Mouse (Mus musculus) liver, embryonic 14.5 days (tissue): Measurements from ENCODE around the gene Mtx3. TPM values are rescaled to one million over a fixed set of nuclear protein-coding genes. Genes with fewer than 3 reads are reported as not detected.

Experiments
- ATAC-seq: fragments of 200-750 bp; cut with Nextera tagmentation; 2 replicates; pipeline ENCODE4 v1.8.0; 2017; ENCODE audit warnings: moderate number of reproducible peaks, mild to moderate bottlenecking, moderate library complexity; ENCODE audit not compliant: insufficient read depth
- DNase-seq, 3 experiments: peaks; one replicate each; pipeline ENCODE4 v3.0.0-alpha.2; 2012 to 2013; ENCODE audit warnings: low read depth in 3 of 3, low spot score in 3 of 3
- H3K27ac ChIP-seq: fragments of 300-500 bp; sonication (generic); 2 replicates; pipeline ENCODE4 v1.5.1; 2014; ENCODE audit warnings: moderate library complexity, mild to moderate bottlenecking, control low read depth, inconsistent platforms
- H3K27me3 ChIP-seq: fragments of 300-500 bp; sonication (generic); 2 replicates; pipeline ENCODE4 v1.6.1; 2014; ENCODE audit warnings: mild to moderate bottlenecking, low read length, moderate library complexity; ENCODE audit not compliant: control insufficient read depth, insufficient read depth
- H3K36me3 ChIP-seq: fragments of 300-500 bp; sonication (generic); replicated peaks from 2 replicates; pipeline ENCODE4 v1.6.1; 2014; ENCODE audit warnings: low read depth; ENCODE audit not compliant: control insufficient read depth, insufficient read depth
- H3K4me1 ChIP-seq, 2 experiments: fragments of 200-500 bp in 1 of 2; fragments of 300-500 bp in 1 of 2; sonication (generic) in 1 of 2; replicated peaks; 2 replicates each; pipeline ENCODE4 v1.6.1; 2012 to 2014; ENCODE audit warnings: antibody characterized with exemption in 1 of 2, inconsistent platforms in 1 of 2, low read length in 1 of 2; ENCODE audit not compliant: control insufficient read depth in 2 of 2, insufficient read depth in 2 of 2
- H3K4me2 ChIP-seq: fragments of 300-500 bp; sonication (generic); 2 replicates; pipeline ENCODE4 v1.6.1; 2014; ENCODE audit warnings: low read depth, mild to moderate bottlenecking, control low read depth, moderate library complexity
- H3K4me3 ChIP-seq, 2 experiments: fragments of 200-500 bp in 1 of 2; fragments of 300-500 bp in 1 of 2; sonication (generic) in 1 of 2; 2 replicates each; pipeline ENCODE4 v1.5.1; 2012 to 2014; ENCODE audit warnings: low read depth in 2 of 2, low read length in 2 of 2, mild to moderate bottlenecking in 2 of 2, control low read depth in 1 of 2, inconsistent platforms in 1 of 2, moderate library complexity in 1 of 2; ENCODE audit not compliant: insufficient read depth in 1 of 2
- H3K9ac ChIP-seq: fragments of 300-500 bp; sonication (generic); replicated peaks from 2 replicates; pipeline ENCODE4 v1.6.1; 2014; ENCODE audit warnings: mild to moderate bottlenecking, control low read depth, moderate library complexity
- H3K9me3 ChIP-seq: fragments of 300-500 bp; sonication (generic); 2 replicates; pipeline ENCODE4 v1.6.1; 2016; ENCODE audit warnings: low read length, mixed read lengths; ENCODE audit not compliant: control insufficient read depth
- CTCF ChIP-seq: IDR thresholded peaks from 2 replicates; pipeline ENCODE4 v1.5.1; 2016; ENCODE audit warnings: antibody characterized with exemption, low read depth, control low read depth
- EP300 ChIP-seq: IDR thresholded peaks from 2 replicates; pipeline ENCODE4 v1.6.1; 2016; ENCODE audit warnings: antibody characterized with exemption, low read depth
- WGBS: fragments of 180-500 bp; shearing (Covaris S2); extraction: QIAGEN DNeasy Blood & Tissue Kit; methylation state at CpG from one replicate; pipeline ENCODE4 v1.1.7; 2014; ENCODE audit not compliant: insufficient replicate concordance; 5-methylcytosine and 5-hydroxymethylcytosine counted together
- polyA plus RNA-seq, 2 experiments: library from polyadenylated mRNA; depleted of rRNA in 1 of 2; stranded (reverse) in 1 of 2; unstranded in 1 of 2; fragments of >200 nt; fragmentation: Nextera tagmentation in 1 of 2; extraction: Ambion mirVana in 1 of 2; gene quantifications; 2 replicates each; pipeline versions ENCODE4 v1.2.1 to v1.2.3; 2012 to 2014

Gene Mtx3
- polyA plus RNA-seq, 2 experiments = 0.76 to 3.4 TPM

DNA sequence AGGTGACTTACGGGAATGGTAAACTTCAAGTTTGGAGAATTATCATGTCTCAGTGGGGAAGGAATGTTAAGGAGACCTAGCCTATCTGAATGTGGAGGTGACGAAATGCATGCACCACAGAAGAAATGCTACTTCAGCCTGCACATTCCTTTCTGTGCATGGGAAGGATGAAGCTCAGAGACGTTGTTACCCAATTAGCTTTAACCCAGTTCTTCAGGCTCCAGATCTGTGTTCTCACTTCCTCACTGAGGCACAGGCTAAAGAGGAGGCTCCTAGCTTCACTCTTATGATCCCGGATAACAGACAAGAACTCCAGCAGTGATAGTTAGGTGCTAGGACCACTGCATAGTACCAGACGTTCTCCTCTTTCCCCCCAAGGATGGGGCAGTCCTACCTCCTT, 28.2 kb upstream of the Mtx3 start:
- ATAC-seq (no peak), DNase-seq (no peak)
- no peak overlapping the region for H3K27ac ChIP-seq
- WGBS = 47% methylated on average over 5 of the region's 5 CpGs
- H3K27me3 ChIP-seq = no peaks in the 10 kb centered on the region
- no peaks in the 10 kb centered on the region for H3K4me1 ChIP-seq
- no peak overlapping the region for H3K4me3 ChIP-seq
- H3K9ac ChIP-seq = no peak overlapping the region
- TF ChIP-seq EP300 = no peak
- TF ChIP-seq CTCF = no peak
- no peak overlapping the region for H3K4me2 ChIP-seq
- H3K9me3 ChIP-seq = no peaks in the 10 kb centered on the region
- no peaks in the 10 kb centered on the region for H3K36me3 ChIP-seq

DNA sequence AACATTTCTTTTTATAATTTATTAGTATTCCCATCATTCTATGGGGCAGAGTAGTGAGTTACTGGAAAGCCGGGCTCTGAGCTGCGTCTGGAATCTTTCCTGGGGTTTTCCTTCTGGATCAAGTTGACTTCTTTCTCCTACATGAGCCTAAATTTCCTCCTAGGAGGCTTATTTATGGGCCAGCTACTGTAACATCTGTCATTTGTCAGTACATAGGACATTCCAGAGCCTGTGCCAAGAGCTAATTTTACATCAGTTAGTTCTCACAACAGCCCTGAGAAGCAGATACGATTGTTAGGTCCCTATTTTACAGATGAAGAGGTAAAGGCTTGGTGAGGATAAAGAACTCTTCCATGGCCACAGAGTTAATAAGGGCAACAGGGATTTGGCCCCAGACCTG, 27.2 kb upstream of the Mtx3 start:
- H3K9me3 ChIP-seq = no peaks in the 10 kb centered on the region
- ATAC-seq = no peak
- no peaks in the 10 kb centered on the region for H3K27me3 ChIP-seq
- no peak overlapping the region for H3K27ac ChIP-seq
- 66% methylated on average over 3 of the region's 3 CpGs for WGBS
- DNase-seq = no peak
- TF ChIP-seq CTCF = no peak
- TF ChIP-seq EP300 = no peak
- H3K4me2 ChIP-seq = no peak overlapping the region
- H3K4me1 ChIP-seq = no peaks in the 10 kb centered on the region
- H3K9ac ChIP-seq = no peak overlapping the region
- no peak overlapping the region for H3K4me3 ChIP-seq
- no peaks in the 10 kb centered on the region for H3K36me3 ChIP-seq

DNA sequence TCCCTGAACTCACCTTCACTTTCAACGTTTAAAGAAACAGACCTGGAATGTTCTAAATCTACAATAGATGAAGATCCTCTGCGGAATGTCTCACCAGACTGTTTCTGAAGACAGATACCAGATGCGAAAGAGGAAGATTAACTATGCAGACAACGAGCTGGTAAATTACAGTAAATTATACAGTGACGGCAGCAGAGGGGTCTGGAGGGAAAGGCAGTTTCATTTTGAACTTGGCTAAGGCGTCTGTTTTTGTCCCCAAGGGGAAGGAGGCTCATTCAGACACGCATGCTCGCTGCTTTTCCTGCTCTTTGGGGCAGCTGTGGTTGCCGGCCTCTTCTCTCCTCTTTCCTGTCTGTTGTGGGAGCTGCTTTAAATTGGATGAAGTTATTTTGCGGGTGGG, 15.7 kb upstream of the Mtx3 start:
- DNase-seq = no peak
- TF ChIP-seq CTCF = no peak
- no peak for TF ChIP-seq EP300
- ATAC-seq = no peak
- H3K4me1 ChIP-seq = no peaks in the 10 kb centered on the region
- H3K4me2 ChIP-seq = no peak overlapping the region
- no peaks in the 10 kb centered on the region for H3K27me3 ChIP-seq
- no peak overlapping the region for H3K9ac ChIP-seq
- H3K27ac ChIP-seq = no peak overlapping the region
- H3K4me3 ChIP-seq = no peak overlapping the region
- no peaks in the 10 kb centered on the region for H3K9me3 ChIP-seq
- 25% methylated on average over 10 of the region's 10 CpGs for WGBS
- H3K36me3 ChIP-seq = no peaks in the 10 kb centered on the region

DNA sequence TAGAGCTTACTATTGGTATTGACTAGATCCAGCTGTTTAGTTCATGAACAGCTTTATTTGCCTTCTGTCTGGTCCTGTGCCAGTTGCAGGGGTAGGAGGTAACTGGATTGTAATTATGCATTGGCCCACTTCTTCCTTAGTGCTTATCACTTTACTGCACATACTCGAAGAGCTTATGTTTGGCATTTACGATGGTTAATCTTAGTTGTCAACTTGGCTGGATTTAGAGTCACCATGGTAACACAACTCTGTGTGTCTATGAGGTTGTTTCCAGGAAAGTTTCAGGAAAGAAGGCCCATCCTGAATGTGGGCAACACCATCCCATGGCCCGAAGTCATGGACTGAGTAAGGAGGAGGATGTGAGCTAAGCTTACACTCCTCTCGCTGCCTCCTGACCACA, 11.4 kb upstream of the Mtx3 start:
- Histone ChIP-seq H3K9ac (no peak overlapping the region), H3K27me3 (no peaks in the 10 kb centered on the region), H3K4me1 (no peaks in the 10 kb centered on the region), H3K4me2 (no peak overlapping the region), H3K36me3 (no peaks in the 10 kb centered on the region), H3K9me3 (no peaks in the 10 kb centered on the region), H3K27ac (no peak overlapping the region), H3K4me3 (no peak overlapping the region)
- TF ChIP-seq CTCF (no peak), EP300 (no peak)
- DNase-seq = no peak
- no peak for ATAC-seq
- 68% methylated on average over 4 of the region's 4 CpGs for WGBS

DNA sequence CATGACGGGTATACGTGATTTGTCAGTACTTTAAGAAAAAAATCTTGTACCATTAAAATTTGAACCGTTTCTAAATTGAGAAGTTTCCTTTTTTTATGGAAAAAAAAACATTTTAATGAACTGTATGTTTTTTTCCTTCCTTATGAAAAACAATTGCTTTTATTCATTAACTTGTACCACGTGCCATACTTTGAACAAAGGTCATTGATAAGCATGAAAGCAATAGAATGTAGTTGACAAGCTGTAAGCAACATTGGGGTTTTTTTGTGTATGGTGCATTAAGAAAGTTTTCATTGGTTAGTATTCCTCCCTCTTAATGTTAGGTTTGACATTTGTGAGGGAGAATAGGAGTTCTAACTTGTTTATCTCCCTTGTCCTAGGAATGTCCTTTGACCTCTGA, 1.9 kb downstream of the Mtx3 start:
- Histone ChIP-seq H3K4me2 (no peak overlapping the region), H3K27ac (peak overlapping the region; percentile 16; the same call in 1 of the 2 replicates), H3K4me3 (no peak overlapping the region), H3K36me3 (peaks cover 4% of the 10 kb centered on the region), H3K4me1 (peaks cover 20 to 21% of the 10 kb centered on the region in 2 experiments), H3K9me3 (no peaks in the 10 kb centered on the region), H3K27me3 (no peaks in the 10 kb centered on the region), H3K9ac (no peak overlapping the region; the same call in 1 of the 2 replicates)
- no peak for ATAC-seq
- DNase-seq = no peak
- TF ChIP-seq EP300 (no peak), CTCF (no peak)
- 76% methylated on average over 4 of the region's 4 CpGs for WGBS
